Mouse (Mus musculus): ENCODE measurements around the gene Sf3b2.
A peak's percentile ranks its signal among the peaks of the same experiment; 100 is the strongest.
"Not testable (repeated sequence)": the region's sequence is repeated elsewhere in the genome, so short reads cannot be mapped to it uniquely, and the experiment has no call there.

Sf3b2 gene

GRCm38 (mm10) chr19:5272801-5273733 is 22.2 kb downstream of the Sf3b2 start, which contains the start of gene Pacs1:
Gene Pacs1 (minus strand): TSS chr19:5273119.
- DNase-seq (ENCODE audit: low read depth, low spot score): peak; percentile 76

- DNase-seq (ENCODE audit: low read depth, low spot score): peak; percentile 26
These were observed 22.9 kb downstream of the Sf3b2 start for GRCm38 (mm10) chr19:5272326-5272795.

GRCm38 (mm10) chr19:5271430-5271829 is 23.8 kb downstream of the Sf3b2 start:
- DNase-seq (ENCODE audit: low read depth, low spot score): no peak

GRCm38 (mm10) chr19:5269392-5269791 is 25.9 kb downstream of the Sf3b2 start:
- DNase-seq (ENCODE audit: low read depth, low spot score): no peak

- no peak for DNase-seq (ENCODE audit: low read depth, low spot score)
These were observed 26.4 kb downstream of the Sf3b2 start for GRCm38 (mm10) chr19:5268875-5269274.

GRCm38 (mm10) chr19:5268017-5268416 is 27.2 kb downstream of the Sf3b2 start:
- DNase-seq (ENCODE audit: low read depth, low spot score): no peak

- no peak for DNase-seq (ENCODE audit: low read depth, low spot score)
These were observed 28.2 kb downstream of the Sf3b2 start for GRCm38 (mm10) chr19:5267015-5267414.

- DNase-seq (ENCODE audit: low read depth, low spot score): no peak
These were observed 38.1 kb downstream of the Sf3b2 start for GRCm38 (mm10) chr19:5257140-5257539.

- not testable (repeated sequence) for DNase-seq (ENCODE audit: low read depth, low spot score)
These were observed 58.3 kb downstream of the Sf3b2 start for GRCm38 (mm10) chr19:5236981-5237380.

GRCm38 (mm10) chr19:5232696-5233095 is 62.6 kb downstream of the Sf3b2 start:
- DNase-seq (ENCODE audit: low read depth, low spot score): no peak

- DNase-seq (ENCODE audit: low read depth, low spot score): no peak
These were observed 65.1 kb downstream of the Sf3b2 start for GRCm38 (mm10) chr19:5230110-5230509.

- no peak for DNase-seq (ENCODE audit: low read depth, low spot score)
These were observed 70.6 kb downstream of the Sf3b2 start for GRCm38 (mm10) chr19:5224624-5225023.

- no peak for DNase-seq (ENCODE audit: low read depth, low spot score)
These were observed 71.2 kb downstream of the Sf3b2 start for GRCm38 (mm10) chr19:5224077-5224476.

Measured in 3T3-L1 (cell line).